Mouse (Mus musculus) neural tube, embryonic 15.5 days (tissue): ENCODE measurements around the gene Filip1l. TPM values are rescaled to one million over a fixed set of nuclear protein-coding genes. Genes with fewer than 3 reads are reported as not detected.
"Not testable (repeated sequence)": the region's sequence is repeated elsewhere in the genome, so short reads cannot be mapped to it uniquely, and the experiment has no call there.

Experiments used
- ATAC-seq: fragments of 200-750 bp; cut with Nextera tagmentation; 2 replicates; pipeline ENCODE4 v1.8.0; 2017; ENCODE audit warnings: mild to moderate bottlenecking, moderate TSS enrichment, moderate library complexity; ENCODE audit not compliant: low FRiP score
- H3K27ac ChIP-seq: fragments of 300-500 bp; sonication (generic); replicated peaks from 2 replicates; pipeline ENCODE4 v1.5.1; 2015; ENCODE audit warnings: mild to moderate bottlenecking, inconsistent platforms
- H3K27me3 ChIP-seq: fragments of 300-500 bp; sonication (generic); replicated peaks from 2 replicates; pipeline ENCODE4 v1.6.1; 2015; ENCODE audit warnings: inconsistent platforms
- H3K36me3 ChIP-seq: fragments of 300-500 bp; sonication (generic); 2 replicates; pipeline ENCODE4 v1.6.1; 2015; ENCODE audit warnings: inconsistent platforms
- H3K4me1 ChIP-seq: fragments of 300-500 bp; sonication (generic); 2 replicates; pipeline ENCODE4 v1.6.1; 2015; ENCODE audit warnings: inconsistent platforms
- H3K4me2 ChIP-seq: fragments of 300-500 bp; sonication (generic); 2 replicates; pipeline ENCODE4 v1.6.1; 2015; ENCODE audit warnings: inconsistent platforms, mild to moderate bottlenecking, moderate library complexity
- H3K4me3 ChIP-seq: fragments of 300-500 bp; sonication (generic); replicated peaks from 2 replicates; pipeline ENCODE4 v1.5.1; 2015; ENCODE audit warnings: mild to moderate bottlenecking, inconsistent platforms
- H3K9ac ChIP-seq: fragments of 300-500 bp; sonication (generic); replicated peaks from 2 replicates; pipeline ENCODE4 v1.6.1; 2015; ENCODE audit warnings: mild to moderate bottlenecking, inconsistent platforms
- H3K9me3 ChIP-seq: fragments of 300-500 bp; sonication (generic); replicated peaks from 2 replicates; pipeline ENCODE4 v1.6.1; 2016; ENCODE audit warnings: inconsistent platforms
- WGBS: fragments of 180-500 bp; shearing (Covaris S2); methylation state at CpG from one replicate; pipeline ENCODE4 v1.1.7; 2015; ENCODE audit warnings: mixed read lengths; 5-methylcytosine and 5-hydroxymethylcytosine counted together
- polyA plus RNA-seq: library from polyadenylated mRNA; unstranded; fragments of >200 nt; fragmentation: Nextera tagmentation; extraction: Ambion mirVana; gene quantifications from 2 replicates; pipeline ENCODE4 v1.2.1, GENCODE M21; 2015

Gene Filip1l
- polyA plus RNA-seq, 1 experiment from 2014 or later: 3.3 TPM

GRCm38 (mm10) chr16:57383266-57383971 lies 30.5 kb downstream of the Filip1l start:
- Histone ChIP-seq H3K9me3 (no peaks in the 10 kb centered on the region), H3K9ac (no peak overlapping the region), H3K36me3 (no peaks in the 10 kb centered on the region), H3K27me3 (no peaks in the 10 kb centered on the region), H3K4me2 (no peak overlapping the region), H3K4me1 (peaks cover 5% of the 10 kb centered on the region; the same call in 1 of the 2 replicates), H3K27ac (0 out of 2 replicates have a peak overlapping the region, but pooled peaks have one; percentile 13), H3K4me3 (no peak overlapping the region)
- ATAC-seq: no peak
- 59% methylated on average over 8 of the region's 8 CpGs for WGBS

DNA sequence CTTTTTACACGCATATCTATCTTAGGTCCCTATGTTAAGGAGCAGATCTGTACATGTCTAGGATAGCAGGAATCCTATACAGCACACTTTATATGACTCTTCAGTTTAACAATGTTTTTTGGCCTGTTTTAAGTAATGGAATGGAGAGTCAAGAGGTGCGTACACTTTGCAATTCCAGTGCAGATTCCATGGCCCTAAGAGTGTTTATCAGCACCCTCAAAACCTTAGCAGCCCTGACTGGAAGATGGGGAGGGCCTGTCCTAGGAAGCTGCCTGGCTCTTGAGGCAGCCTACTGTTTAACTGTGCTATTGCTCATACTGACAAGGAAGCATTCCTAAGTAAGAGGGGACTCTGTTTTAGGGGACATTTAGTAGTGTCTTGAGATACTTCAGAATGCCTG lies 31.4 kb downstream of the Filip1l start:
- H3K9me3 ChIP-seq: no peaks in the 10 kb centered on the region
- WGBS: 92% methylated on average over 2 of the region's 2 CpGs

DNA sequence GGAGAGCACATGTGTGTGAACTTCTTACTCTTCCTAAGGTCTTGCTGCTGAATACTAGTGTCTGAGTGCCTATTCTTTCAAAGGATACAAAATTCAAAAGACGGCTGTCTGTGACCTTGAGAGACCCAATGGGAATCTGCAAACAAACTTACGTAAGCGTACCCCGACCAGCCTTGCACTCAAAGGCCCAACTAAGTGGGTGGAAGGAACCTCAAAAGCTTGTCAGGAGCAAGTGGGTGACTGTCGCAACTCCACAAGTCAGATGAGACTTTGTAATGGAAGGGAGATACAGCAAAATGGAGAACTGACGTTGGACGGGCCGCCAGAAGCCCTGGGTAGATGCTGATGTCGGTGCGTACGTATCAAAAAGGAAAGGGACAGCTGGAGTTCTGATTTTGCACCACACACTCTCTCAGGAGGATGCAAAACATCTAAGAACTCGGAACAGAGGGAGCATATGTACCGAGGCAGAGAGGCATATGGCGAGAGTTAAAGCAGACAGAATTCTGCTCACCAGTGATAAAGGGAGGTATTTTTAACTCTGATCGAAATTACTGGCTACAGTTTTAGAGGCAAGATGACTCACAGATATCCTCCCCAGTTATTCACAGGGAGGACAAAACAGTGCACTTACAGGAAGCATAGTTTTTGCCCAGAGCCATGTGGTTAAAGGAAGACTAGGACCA lies 36.8 kb downstream of the Filip1l start:
- Histone ChIP-seq H3K4me3 (no peak overlapping the region), H3K27ac (no peak overlapping the region), H3K9me3 (no peaks in the 10 kb centered on the region), H3K4me2 (no peak overlapping the region), H3K27me3 (no peaks in the 10 kb centered on the region), H3K36me3 (no peaks in the 10 kb centered on the region), H3K4me1 (0 out of 2 replicates have a peak, but pooled peaks cover 3% of the 10 kb centered on the region), H3K9ac (no peak overlapping the region)
- 91% methylated on average over 15 of the region's 15 CpGs for WGBS
- ATAC-seq: no peak

More for the DNA sequence above, 31.4 kb downstream of the Filip1l start:
- H3K36me3 ChIP-seq: no peaks in the 10 kb centered on the region
- H3K4me1 ChIP-seq: peaks cover 5% of the 10 kb centered on the region; the same call in 1 of the 2 replicates
- no peak for ATAC-seq
- no peak overlapping the region for H3K4me2 ChIP-seq
- H3K27me3 ChIP-seq: no peaks in the 10 kb centered on the region
- H3K9ac ChIP-seq: no peak overlapping the region
- H3K27ac ChIP-seq: no peak overlapping the region
- H3K4me3 ChIP-seq: no peak overlapping the region

DNA sequence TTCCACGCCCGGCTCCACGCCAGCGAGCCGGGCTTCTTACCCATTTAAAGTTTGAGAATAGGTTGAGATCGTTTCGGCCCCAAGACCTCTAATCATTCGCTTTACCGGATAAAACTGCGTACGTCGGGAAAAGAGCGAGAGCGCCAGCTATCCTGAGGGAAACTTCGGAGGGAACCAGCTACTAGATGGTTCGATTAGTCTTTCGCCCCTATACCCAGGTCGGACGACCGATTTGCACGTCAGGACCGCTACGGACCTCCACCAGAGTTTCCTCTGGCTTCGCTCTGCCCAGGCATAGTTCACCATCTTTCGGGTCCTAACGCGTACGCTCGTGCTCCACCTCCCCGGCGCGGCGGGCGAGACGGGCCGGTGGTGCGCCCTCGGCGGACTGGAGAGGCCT lies 38.3 kb downstream of the Filip1l start:
- 35% methylated on average over 28 of the region's 39 CpGs for WGBS
- H3K9ac ChIP-seq, H3K27me3 ChIP-seq, H3K27ac ChIP-seq, H3K4me2 ChIP-seq, H3K36me3 ChIP-seq, H3K4me1 ChIP-seq, H3K4me3 ChIP-seq, H3K9me3 ChIP-seq, ATAC-seq: not testable (repeated sequence)

- Histone ChIP-seq H3K4me2 (no peak overlapping the region), H3K4me1 (0 out of 2 replicates have a peak, but pooled peaks cover 3% of the 10 kb centered on the region), H3K27me3 (no peaks in the 10 kb centered on the region), H3K4me3 (no peak overlapping the region), H3K36me3 (no peaks in the 10 kb centered on the region), H3K9me3 (no peaks in the 10 kb centered on the region), H3K9ac (no peak overlapping the region), H3K27ac (no peak overlapping the region)
- WGBS: 54% methylated on average over 2 of the region's 2 CpGs
- no peak for ATAC-seq
Observed at GRCm38 (mm10) chr16:57392461-57392860, 39.6 kb downstream of the Filip1l start.

GRCm38 (mm10) chr16:57393161-57393560 lies 40.3 kb downstream of the Filip1l start:
- Histone ChIP-seq H3K36me3 (no peaks in the 10 kb centered on the region), H3K4me2 (peak overlapping the region; percentile 30)

DNA sequence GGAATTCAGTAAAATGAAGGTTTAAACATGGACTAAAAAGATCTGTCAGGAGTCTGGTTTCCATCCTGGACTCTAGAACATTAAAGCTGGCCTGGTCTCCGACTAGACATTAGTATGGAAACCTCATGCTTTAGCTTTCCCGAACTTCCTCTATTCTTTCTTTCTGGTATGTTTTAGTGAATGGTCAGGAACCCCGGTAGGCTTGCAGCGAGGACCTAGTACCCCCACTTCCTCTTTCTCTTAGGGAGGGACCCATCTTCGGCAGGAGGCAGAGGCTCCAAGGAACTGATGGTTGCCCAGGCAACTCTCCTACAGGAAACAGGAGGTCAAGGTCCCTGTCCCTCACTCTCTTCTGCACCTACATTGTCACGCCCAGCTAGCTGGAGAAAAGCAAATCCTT lies 43.4 kb downstream of the Filip1l start:
- WGBS: 82% methylated on average over 6 of the region's 6 CpGs
- H3K27ac ChIP-seq: no peak overlapping the region
- ATAC-seq: no peak
- H3K36me3 ChIP-seq: no peaks in the 10 kb centered on the region
- H3K27me3 ChIP-seq: no peaks in the 10 kb centered on the region
- no peak overlapping the region for H3K4me2 ChIP-seq
- no peak overlapping the region for H3K9ac ChIP-seq
- no peak overlapping the region for H3K4me3 ChIP-seq
- no peaks in the 10 kb centered on the region for H3K9me3 ChIP-seq
- 0 out of 2 replicates have a peak, but pooled peaks cover 3% of the 10 kb centered on the region for H3K4me1 ChIP-seq

More at GRCm38 (mm10) chr16:57393161-57393560, 40.3 kb downstream of the Filip1l start:
- no peaks in the 10 kb centered on the region for H3K27me3 ChIP-seq
- H3K4me3 ChIP-seq: no peak overlapping the region
- H3K27ac ChIP-seq: 0 out of 2 replicates have a peak overlapping the region, but pooled peaks have one; percentile 18
- H3K9me3 ChIP-seq: no peaks in the 10 kb centered on the region
- ATAC-seq: no peak
- H3K9ac ChIP-seq: no peak overlapping the region
- 58% methylated on average over 11 of the region's 11 CpGs for WGBS
- H3K4me1 ChIP-seq: 0 out of 2 replicates have a peak, but pooled peaks cover 3% of the 10 kb centered on the region

DNA sequence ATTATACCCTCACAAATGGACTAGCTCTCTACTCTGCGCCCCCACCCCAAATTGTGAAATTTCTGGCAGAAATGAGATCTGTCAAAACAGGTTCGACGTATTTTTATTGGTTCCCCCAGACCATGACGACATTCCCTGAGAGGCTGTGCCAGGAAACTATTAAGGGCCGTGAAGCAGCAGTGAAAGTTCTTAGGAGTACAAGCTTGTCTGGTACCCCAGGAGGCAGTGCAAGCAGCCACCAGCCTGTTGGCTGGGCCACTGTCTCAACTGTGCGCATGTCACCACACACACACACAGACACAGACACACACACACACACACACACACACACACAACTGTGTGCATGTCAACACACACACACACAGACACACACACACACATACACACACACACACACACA lies 45.0 kb downstream of the Filip1l start:
- 79% methylated on average over 6 of the region's 6 CpGs for WGBS
- ATAC-seq: no peak

DNA sequence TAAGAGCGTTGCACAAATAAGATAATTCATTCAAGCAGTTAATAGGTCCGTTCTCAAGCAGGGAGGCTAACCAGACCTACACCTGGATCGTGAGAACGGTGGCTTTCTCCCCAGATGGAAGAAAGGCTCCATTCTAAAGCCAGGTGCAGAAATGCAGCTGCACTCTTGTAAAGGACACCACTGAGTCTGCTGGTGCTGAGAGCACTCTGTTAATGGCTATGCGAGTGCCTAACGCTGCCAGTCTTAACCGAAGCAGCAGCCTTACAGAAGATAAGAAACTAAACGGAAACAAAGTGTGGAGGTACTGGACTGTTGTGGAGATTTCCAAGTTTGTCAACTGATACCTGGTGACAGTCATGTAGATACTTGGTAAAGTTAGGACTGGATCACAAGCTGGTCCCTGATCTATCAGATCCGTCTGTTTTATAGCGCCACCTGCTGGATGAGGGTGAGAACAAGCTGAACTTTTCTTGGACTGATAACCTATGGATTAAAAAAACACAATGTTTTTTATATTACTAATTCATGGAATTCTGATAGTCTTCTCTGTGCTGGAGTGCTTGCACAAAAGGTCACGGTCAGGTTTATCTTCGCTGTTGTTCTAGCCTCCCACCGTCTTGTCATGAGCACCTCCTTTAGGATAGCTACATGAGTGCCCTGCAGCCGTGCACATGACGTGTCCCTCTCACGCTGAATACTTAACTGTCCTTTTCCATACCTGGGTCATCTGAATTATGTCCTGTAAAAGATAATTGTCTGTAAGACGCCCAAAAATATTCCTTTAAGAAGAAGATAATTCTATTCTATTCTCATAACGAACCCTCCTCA lies 45.7 kb downstream of the Filip1l start:
- Histone ChIP-seq H3K9ac (no peak overlapping the region), H3K36me3 (no peaks in the 10 kb centered on the region), H3K4me1 (no peaks in the 10 kb centered on the region), H3K4me2 (no peak overlapping the region), H3K27ac (no peak overlapping the region), H3K27me3 (no peaks in the 10 kb centered on the region), H3K4me3 (no peak overlapping the region), H3K9me3 (no peaks in the 10 kb centered on the region)
- WGBS: 63% methylated on average over 18 of the region's 18 CpGs
- ATAC-seq: peak; percentile 58

More for the DNA sequence above, 45.0 kb downstream of the Filip1l start:
- H3K4me1 ChIP-seq: 0 out of 2 replicates have a peak, but pooled peaks cover 3% of the 10 kb centered on the region
- H3K9ac ChIP-seq: no peak overlapping the region
- no peak overlapping the region for H3K27ac ChIP-seq
- H3K27me3 ChIP-seq: no peaks in the 10 kb centered on the region
- H3K4me2 ChIP-seq: no peak overlapping the region
- no peaks in the 10 kb centered on the region for H3K9me3 ChIP-seq
- no peaks in the 10 kb centered on the region for H3K36me3 ChIP-seq
- H3K4me3 ChIP-seq: no peak overlapping the region

- ATAC-seq: no peak
- no peak overlapping the region for H3K27ac ChIP-seq
- no peaks in the 10 kb centered on the region for H3K36me3 ChIP-seq
- H3K4me3 ChIP-seq: no peak overlapping the region
- WGBS: 82% methylated on average over 10 of the region's 10 CpGs
- no peaks in the 10 kb centered on the region for H3K9me3 ChIP-seq
- no peak overlapping the region for H3K4me2 ChIP-seq
- H3K9ac ChIP-seq: no peak overlapping the region
- no peaks in the 10 kb centered on the region for H3K4me1 ChIP-seq
- no peaks in the 10 kb centered on the region for H3K27me3 ChIP-seq
Observed at GRCm38 (mm10) chr16:57399566-57399965, 46.7 kb downstream of the Filip1l start.

- Histone ChIP-seq H3K27ac (no peak overlapping the region), H3K9ac (no peak overlapping the region), H3K36me3 (no peaks in the 10 kb centered on the region), H3K4me1 (no peaks in the 10 kb centered on the region), H3K9me3 (no peaks in the 10 kb centered on the region), H3K4me3 (no peak overlapping the region), H3K4me2 (no peak overlapping the region), H3K27me3 (no peaks in the 10 kb centered on the region)
- 65% methylated on average over 6 of the region's 6 CpGs for WGBS
- ATAC-seq: no peak
Observed at GRCm38 (mm10) chr16:57401702-57402101, 48.8 kb downstream of the Filip1l start.
